Mouse (Mus musculus): ENCODE results near the gene Anxa1.

- TF ChIP-seq CTCF (conservative IDR thresholded peaks at IDR 0.05; ENCODE audit: low read length) = no peak
- TF ChIP-seq NANOG (IDR thresholded peaks at IDR 0.05; ENCODE audit: borderline replicate concordance, low read length) = no peak
- TF ChIP-seq POU5F1 (IDR thresholded peaks at IDR 0.05; ENCODE audit: borderline replicate concordance, low read length) = no peak
Observed at GRCm38 (mm10) chr19:20403219-20403618, 12.5 kb upstream of the Anxa1 start.

Data from E14TG2a.4 (cell line).